Mouse (Mus musculus) liver, embryonic 11.5 days (tissue): Measurements from ENCODE around the gene Ntrk2. TPM values are rescaled to one million over a fixed set of nuclear protein-coding genes. Genes with fewer than 3 reads are reported as not detected.

Experiments used
- ATAC-seq: fragments of 200-750 bp; cut with Nextera tagmentation; replicated peaks from 2 replicates; pipeline ENCODE4 v1.8.0; 2017; ENCODE audit warnings: moderate number of reproducible peaks, mild to moderate bottlenecking, moderate TSS enrichment, moderate library complexity; ENCODE audit not compliant: low FRiP score
- DNase-seq: peaks from one replicate; pipeline ENCODE4 v3.0.0-alpha.2; 2017; ENCODE audit warnings: low spot score
- H3K27ac ChIP-seq: fragments of 300-500 bp; sonication (generic); 2 replicates; pipeline ENCODE4 v1.5.1; 2014; ENCODE audit warnings: mild to moderate bottlenecking, low read depth, low read length, control low read depth
- H3K27me3 ChIP-seq: fragments of 300-500 bp; sonication (generic); replicated peaks from 2 replicates; pipeline ENCODE4 v1.6.1; 2014; ENCODE audit warnings: low read length, mixed read lengths; ENCODE audit not compliant: control insufficient read depth, insufficient read depth
- H3K36me3 ChIP-seq: fragments of 300-500 bp; sonication (generic); 2 replicates; pipeline ENCODE4 v1.6.1; 2014; ENCODE audit warnings: mild to moderate bottlenecking, low read length, moderate library complexity, mixed read lengths; ENCODE audit not compliant: control insufficient read depth, insufficient read depth
- H3K4me1 ChIP-seq: fragments of 300-500 bp; sonication (generic); replicated peaks from 2 replicates; pipeline ENCODE4 v1.6.1; 2014; ENCODE audit warnings: low read length, mixed read lengths; ENCODE audit not compliant: control insufficient read depth, insufficient read depth
- H3K4me2 ChIP-seq: fragments of 300-500 bp; sonication (generic); 2 replicates; pipeline ENCODE4 v1.6.1; 2014; ENCODE audit warnings: mild to moderate bottlenecking, control low read depth, moderate library complexity
- H3K4me3 ChIP-seq: fragments of 300-500 bp; sonication (generic); 2 replicates; pipeline ENCODE4 v1.5.1; 2014; ENCODE audit warnings: low read depth, low read length, control low read depth
- H3K9ac ChIP-seq: fragments of 300-500 bp; sonication (generic); 2 replicates; pipeline ENCODE4 v1.6.1; 2014; ENCODE audit warnings: low read depth, low read length, control low read depth
- H3K9me3 ChIP-seq: fragments of 300-500 bp; sonication (generic); 2 replicates; pipeline ENCODE4 v1.6.1; 2016; ENCODE audit warnings: low read length, inconsistent platforms, mixed read lengths; ENCODE audit not compliant: control insufficient read depth
- WGBS: fragments of 180-500 bp; shearing (Covaris S2); extraction: QIAGEN DNeasy Blood & Tissue Kit; methylation state at CpG from one replicate; pipeline ENCODE4 v1.1.7; 2014; 5-methylcytosine and 5-hydroxymethylcytosine counted together
- polyA plus RNA-seq: library from polyadenylated mRNA; unstranded; fragments of >200 nt; fragmentation: Nextera tagmentation; extraction: Ambion mirVana; gene quantifications from 2 replicates; pipeline ENCODE4 v1.2.1, GENCODE M21; 2014

Gene Ntrk2
- polyA plus RNA-seq, 1 experiment from 2014 or later: 1.9 TPM

GRCm38 (mm10) chr13:59177003-59177402 lies 370.6 kb downstream of the Ntrk2 start:
- DNase-seq (no peak), ATAC-seq (no peak)
- Histone ChIP-seq H3K9ac (no peak overlapping the region), H3K27ac (no peak overlapping the region), H3K9me3 (no peaks in the 10 kb centered on the region), H3K4me2 (no peak overlapping the region), H3K4me1 (no peaks in the 10 kb centered on the region), H3K36me3 (no peaks in the 10 kb centered on the region), H3K4me3 (no peak overlapping the region), H3K27me3 (no peaks in the 10 kb centered on the region)
- WGBS: 73% methylated on average over 9 of the region's 9 CpGs

GRCm38 (mm10) chr13:59179986-59180385 lies 373.6 kb downstream of the Ntrk2 start:
- Histone ChIP-seq H3K9ac (no peak overlapping the region), H3K4me3 (no peak overlapping the region), H3K36me3 (no peaks in the 10 kb centered on the region), H3K9me3 (no peaks in the 10 kb centered on the region), H3K4me1 (no peaks in the 10 kb centered on the region), H3K4me2 (no peak overlapping the region), H3K27ac (no peak overlapping the region), H3K27me3 (no peaks in the 10 kb centered on the region)
- ATAC-seq: no peak
- DNase-seq: no peak
- 83% methylated on average over 4 of the region's 4 CpGs for WGBS

GRCm38 (mm10) chr13:59180781-59181180 lies 374.4 kb downstream of the Ntrk2 start:
- no peaks in the 10 kb centered on the region for H3K27me3 ChIP-seq
- no peak overlapping the region for H3K27ac ChIP-seq
- H3K4me2 ChIP-seq: no peak overlapping the region
- no peak overlapping the region for H3K9ac ChIP-seq
- ATAC-seq (no peak), DNase-seq (no peak)
- no peaks in the 10 kb centered on the region for H3K9me3 ChIP-seq
- H3K36me3 ChIP-seq: no peaks in the 10 kb centered on the region
- 86% methylated on average over 10 of the region's 10 CpGs for WGBS
- H3K4me1 ChIP-seq: no peaks in the 10 kb centered on the region
- no peak overlapping the region for H3K4me3 ChIP-seq

GRCm38 (mm10) chr13:59181188-59181947 lies 375.0 kb downstream of the Ntrk2 start:
- 68% methylated on average over 16 of the region's 16 CpGs for WGBS
- Histone ChIP-seq H3K9ac (no peak overlapping the region), H3K4me2 (no peak overlapping the region), H3K36me3 (no peaks in the 10 kb centered on the region), H3K27me3 (no peaks in the 10 kb centered on the region), H3K9me3 (no peaks in the 10 kb centered on the region), H3K27ac (no peak overlapping the region), H3K4me3 (no peak overlapping the region), H3K4me1 (no peaks in the 10 kb centered on the region)
- ATAC-seq (no peak), DNase-seq (no peak)

GRCm38 (mm10) chr13:59182630-59183029 lies 376.3 kb downstream of the Ntrk2 start:
- ATAC-seq (no peak), DNase-seq (no peak)
- H3K4me3 ChIP-seq: no peak overlapping the region
- H3K27me3 ChIP-seq: no peaks in the 10 kb centered on the region
- no peaks in the 10 kb centered on the region for H3K9me3 ChIP-seq
- H3K9ac ChIP-seq: no peak overlapping the region
- H3K4me1 ChIP-seq: no peaks in the 10 kb centered on the region
- H3K4me2 ChIP-seq: no peak overlapping the region
- 58% methylated on average over 5 of the region's 5 CpGs for WGBS
- H3K36me3 ChIP-seq: no peaks in the 10 kb centered on the region
- no peak overlapping the region for H3K27ac ChIP-seq

Other genes starting within 250 kb of the Ntrk2 start
- 0.08 TPM in 1 of 2 replicates, not detected in the other for gene Slc28a3, start 195.7 kb upstream of the Ntrk2 start, polyA plus RNA-seq